Mouse (Mus musculus) thymus, adult 2 months (tissue): ENCODE data around the gene Krt23.

Experiments
- CTCF ChIP-seq: fragments of 200-500 bp; IDR thresholded peaks from 2 replicates; pipeline ENCODE4 v1.5.1; 2012; ENCODE audit warnings: mild to moderate bottlenecking, control low read depth, low read length, moderate library complexity, borderline replicate concordance; ENCODE audit not compliant: control insufficient read depth, poor library complexity, insufficient read depth; ENCODE audit errors: extremely low read depth
- POLR2A ChIP-seq: fragments of 200-500 bp; IDR thresholded peaks from 2 replicates; pipeline ENCODE4 v1.6.1; 2012; ENCODE audit warnings: mild to moderate bottlenecking, low read length, control low read depth, moderate library complexity; ENCODE audit not compliant: control insufficient read depth, poor library complexity, insufficient read depth; ENCODE audit errors: extremely low read depth

DNA sequence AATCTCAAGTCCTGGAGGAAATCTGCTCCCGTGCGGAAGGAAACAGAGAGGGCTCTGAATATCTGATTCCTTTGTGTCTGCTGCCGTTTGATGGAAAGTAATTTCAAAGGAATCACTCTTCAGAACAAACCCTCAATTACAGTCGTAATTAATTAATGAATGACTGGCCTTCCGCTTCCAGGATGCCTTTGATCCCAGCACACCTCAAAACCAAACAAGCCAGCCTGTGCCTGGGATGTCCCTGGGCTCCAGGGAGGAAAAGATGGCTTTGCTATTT is 575 bp upstream of the Krt23 start:
- TF ChIP-seq CTCF (no peak), POLR2A (no peak)
